Mouse (Mus musculus): ENCODE measurements around the gene Gm10770.
"Not testable (repeated sequence)": the region's sequence is repeated elsewhere in the genome, so short reads cannot be mapped to it uniquely, and the experiment has no call there.

- not testable (repeated sequence) for TF ChIP-seq CTCF (IDR thresholded peaks at IDR 0.05; ENCODE audit: extremely low read depth, insufficient read depth, insufficient read length, insufficient replicate concordance); POLR2A (IDR thresholded peaks at IDR 0.05; ENCODE audit: low read depth, low read length)
Observed at GRCm38 (mm10) chr2:150223263-150223662, 43.8 kb upstream of the Gm10770 start.

Measured in spleen, adult 2 months (tissue).